Mouse (Mus musculus) yolk sac, embryonic 10.5 days (tissue): ENCODE results near the gene Tmem259.
"Not testable (repeated sequence)": the region's sequence is repeated elsewhere in the genome, so short reads cannot be mapped to it uniquely, and the experiment has no call there.

ENCODE experiments used
- DNase-seq: peaks from one replicate; pipeline ENCODE4 v3.0.0-alpha.2; 2017; ENCODE audit warnings: low spot score

Tmem259 gene

GRCm38 (mm10) chr10:79965325-79965724, 18.8 kb downstream of the Tmem259 start:
- no peak for DNase-seq

GRCm38 (mm10) chr10:79964727-79965126, 19.4 kb downstream of the Tmem259 start:
- DNase-seq: no peak

DNA sequence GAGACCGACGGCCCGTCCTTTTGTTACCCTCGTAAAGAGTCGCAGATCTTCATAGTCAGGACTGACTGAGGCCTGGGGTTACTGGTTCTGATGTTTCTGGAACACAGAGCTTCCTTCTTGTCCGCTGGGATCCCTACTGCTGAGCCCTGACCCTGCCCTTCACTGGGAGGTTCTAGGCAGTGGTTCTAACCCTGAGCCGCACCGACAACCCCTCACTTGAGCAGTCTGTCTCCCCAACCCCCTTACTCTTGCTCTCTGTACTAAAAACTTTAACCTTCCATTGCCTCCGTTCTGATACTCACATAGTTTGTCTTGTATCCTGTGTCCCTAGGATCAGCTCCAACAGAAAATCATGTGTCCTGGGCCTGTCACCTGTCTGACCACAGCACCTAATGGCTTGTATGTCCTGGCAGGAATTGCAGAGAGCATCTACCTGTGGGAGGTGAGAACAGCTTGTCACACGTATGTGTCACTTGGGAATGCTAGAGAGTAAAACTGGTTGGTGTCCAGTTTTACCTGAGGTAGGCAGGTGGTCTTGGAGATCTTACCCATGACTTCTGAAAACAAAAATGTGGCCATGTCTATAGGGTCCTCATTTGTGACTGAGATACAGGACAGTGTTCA, 23.3 kb downstream of the Tmem259 start:
- DNase-seq: no peak

- peak; percentile 100 for DNase-seq
Measured at GRCm38 (mm10) chr10:79959847-79960601, 24.1 kb downstream of the Tmem259 start, which contains the start of gene Wdr18. Gene Wdr18, plus strand, starts transcription at chr10:79960152.

DNA sequence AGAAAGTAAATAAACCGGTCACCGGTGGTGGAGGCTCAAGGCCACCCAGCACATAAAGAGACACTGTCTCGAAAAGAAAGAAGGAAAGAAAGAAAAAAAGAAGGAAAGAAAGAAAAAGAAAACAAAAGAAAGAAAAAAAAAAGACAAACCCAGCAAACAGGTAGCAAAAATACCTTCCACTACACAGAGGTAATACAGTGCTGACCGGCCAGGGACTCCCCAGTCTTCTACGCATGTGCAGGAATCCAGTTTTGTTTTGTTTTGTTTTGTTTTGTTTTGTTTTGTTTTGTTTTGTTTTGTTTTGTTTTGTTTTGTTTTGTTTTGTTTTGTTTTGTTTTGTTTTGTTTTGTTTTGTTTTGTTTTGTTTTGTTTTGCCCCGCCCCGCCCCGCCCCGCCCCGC, 24.7 kb downstream of the Tmem259 start:
- not testable (repeated sequence) for DNase-seq

- peak; percentile 90 for DNase-seq
Measured at GRCm38 (mm10) chr10:79958140-79958816, 25.9 kb downstream of the Tmem259 start.

GRCm38 (mm10) chr10:79956643-79957154, 27.4 kb downstream of the Tmem259 start:
- peak; percentile 79 for DNase-seq

GRCm38 (mm10) chr10:79955691-79956090, 28.4 kb downstream of the Tmem259 start:
- DNase-seq: no peak

- DNase-seq: no peak
Measured at GRCm38 (mm10) chr10:79953946-79954345, 30.2 kb downstream of the Tmem259 start.

DNA sequence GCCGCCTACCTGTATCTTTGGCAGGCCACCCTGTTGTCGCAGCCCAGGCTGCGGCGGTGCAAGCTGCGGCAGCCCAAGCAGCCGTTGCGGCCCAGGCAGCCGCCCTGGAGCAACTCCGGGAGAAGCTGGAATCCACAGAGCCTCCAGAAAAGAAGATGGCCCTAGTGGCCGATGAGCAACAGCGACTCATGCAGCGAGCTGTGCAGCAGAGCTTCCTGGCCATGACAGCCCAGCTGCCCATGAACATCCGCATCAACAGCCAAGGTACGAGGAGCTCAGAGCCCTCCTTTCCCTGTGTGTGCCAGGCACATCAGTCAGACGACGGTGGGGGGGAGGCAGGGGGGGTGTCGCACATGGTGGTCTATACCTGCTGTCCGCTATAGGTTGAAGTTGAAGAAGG, 33.5 kb downstream of the Tmem259 start:
- DNase-seq: no peak

- peak; percentile 79 for DNase-seq
Measured at GRCm38 (mm10) chr10:79949873-79950272, 34.3 kb downstream of the Tmem259 start.

GRCm38 (mm10) chr10:79947502-79947901, 36.6 kb downstream of the Tmem259 start:
- DNase-seq: no peak

GRCm38 (mm10) chr10:79946752-79947322, 37.3 kb downstream of the Tmem259 start:
- DNase-seq: peak; percentile 84

- DNase-seq: peak; percentile 50
Measured at GRCm38 (mm10) chr10:79945507-79946234, 38.5 kb downstream of the Tmem259 start.

DNA sequence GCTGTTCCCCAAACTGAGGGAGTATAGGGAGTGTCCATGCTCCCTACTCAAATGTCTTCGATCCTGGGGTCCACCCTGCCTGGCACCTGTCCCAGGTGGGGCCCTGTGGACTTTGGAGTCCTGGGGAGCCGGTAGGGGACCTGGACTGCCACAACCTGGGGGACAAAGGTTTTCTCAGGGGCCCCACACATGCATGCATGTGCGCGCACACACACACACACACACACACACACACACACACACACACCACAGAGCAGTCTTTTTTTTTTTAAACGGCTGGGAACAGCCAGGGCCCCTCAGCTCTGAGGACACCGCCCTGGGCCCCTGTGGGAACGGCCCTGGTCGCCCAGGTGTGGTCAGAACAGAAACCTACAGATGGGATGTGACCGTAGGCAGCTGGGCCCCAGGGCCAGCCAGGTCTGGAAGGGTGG, 40.6 kb downstream of the Tmem259 start:
- DNase-seq: no peak

GRCm38 (mm10) chr10:79942988-79943387, 41.1 kb downstream of the Tmem259 start:
- DNase-seq: no peak

GRCm38 (mm10) chr10:79940749-79941148, 43.4 kb downstream of the Tmem259 start:
- no peak for DNase-seq

DNA sequence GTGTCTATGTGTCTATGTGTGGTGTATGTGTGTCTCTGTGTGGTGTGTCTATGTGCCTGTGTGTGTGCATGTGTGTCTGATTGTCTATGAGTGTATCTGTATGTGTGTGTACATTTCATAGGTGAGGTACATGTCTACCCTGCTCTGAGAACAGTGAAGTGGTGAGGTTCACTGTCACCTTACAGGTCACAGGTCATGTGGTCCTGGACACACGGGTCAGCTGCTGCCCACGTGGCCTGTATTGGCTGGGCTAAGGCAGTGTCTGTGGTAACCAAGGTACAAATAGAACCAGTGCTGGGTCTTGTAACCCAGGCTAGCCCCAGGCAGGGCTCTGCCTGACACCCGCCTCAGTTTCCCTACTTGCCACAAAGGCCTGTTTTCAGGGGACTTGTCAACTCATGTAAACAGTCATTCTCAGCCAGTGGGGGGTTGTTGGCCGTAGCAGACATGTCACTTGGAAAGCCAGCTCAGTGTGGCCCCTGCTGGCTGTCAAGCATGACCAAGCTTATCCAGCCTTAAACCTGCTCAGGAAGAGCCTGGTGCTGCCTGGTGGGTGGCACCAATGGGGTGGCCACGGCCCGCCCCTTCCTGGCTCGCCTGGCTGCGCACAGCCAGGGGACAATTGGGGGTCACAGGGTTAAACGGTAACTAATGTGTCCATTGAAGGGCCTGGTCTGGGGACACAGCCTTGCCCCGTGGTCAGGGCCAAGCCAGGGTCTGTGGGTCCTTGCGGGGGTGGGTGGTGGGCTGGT, 46.2 kb downstream of the Tmem259 start:
- DNase-seq: no peak

- DNase-seq: no peak
Measured at GRCm38 (mm10) chr10:79936911-79937441, 47.2 kb downstream of the Tmem259 start.

GRCm38 (mm10) chr10:79936284-79936910, 47.7 kb downstream of the Tmem259 start:
- DNase-seq: no peak
